Mouse (Mus musculus) limb, embryonic 14.5 days (tissue): ENCODE data around the gene Lrrc40. TPM values are rescaled to one million over a fixed set of nuclear protein-coding genes. Genes with fewer than 3 reads are reported as not detected.

Experiments used
- ATAC-seq: fragments of 200-750 bp; cut with Nextera tagmentation; 2 replicates; pipeline ENCODE4 v1.8.0; 2017; ENCODE audit warnings: low read depth, moderate number of reproducible peaks, moderate TSS enrichment; ENCODE audit not compliant: low FRiP score
- DNase-seq: peaks from one replicate; pipeline ENCODE4 v3.0.0-alpha.2; 2015; ENCODE audit warnings: low spot score
- H3K27ac ChIP-seq: fragments of 300-500 bp; sonication (generic); replicated peaks from 2 replicates; pipeline ENCODE4 v1.5.1; 2014; ENCODE audit warnings: low read depth, mild to moderate bottlenecking, low read length, moderate library complexity, mixed read lengths
- H3K27me3 ChIP-seq: fragments of 300-500 bp; sonication (generic); 2 replicates; pipeline ENCODE4 v1.6.1; 2014; ENCODE audit warnings: low read length, mixed read lengths; ENCODE audit not compliant: control insufficient read depth, insufficient read depth
- H3K36me3 ChIP-seq: fragments of 300-500 bp; sonication (generic); 2 replicates; pipeline ENCODE4 v1.6.1; 2014; ENCODE audit warnings: mild to moderate bottlenecking, low read length, moderate library complexity, mixed read lengths; ENCODE audit not compliant: control insufficient read depth, insufficient read depth
- H3K4me1 ChIP-seq: fragments of 300-500 bp; sonication (generic); 2 replicates; pipeline ENCODE4 v1.6.1; 2014; ENCODE audit warnings: antibody characterized with exemption, low read length, mixed read lengths; ENCODE audit not compliant: control insufficient read depth, insufficient read depth
- H3K4me2 ChIP-seq: fragments of 300-500 bp; sonication (generic); replicated peaks from 2 replicates; pipeline ENCODE4 v1.6.1; 2014; ENCODE audit warnings: low read depth, mild to moderate bottlenecking, low read length, moderate library complexity; ENCODE audit not compliant: severe bottlenecking
- H3K4me3 ChIP-seq: fragments of 300-500 bp; sonication (generic); replicated peaks from 2 replicates; pipeline ENCODE4 v1.5.1; 2014; ENCODE audit warnings: low read length
- H3K9ac ChIP-seq: fragments of 300-500 bp; sonication (generic); 2 replicates; pipeline ENCODE4 v1.6.1; 2014; ENCODE audit warnings: mild to moderate bottlenecking, low read depth, low read length, moderate library complexity; ENCODE audit not compliant: severe bottlenecking
- H3K9me3 ChIP-seq: fragments of 300-500 bp; sonication (generic); 2 replicates; pipeline ENCODE4 v1.6.1; 2016; ENCODE audit warnings: low read length; ENCODE audit not compliant: control insufficient read depth
- POLR2A ChIP-seq: fragments of 200-500 bp; IDR thresholded peaks from 2 replicates; pipeline ENCODE4 v1.8.0; 2012; ENCODE audit warnings: inconsistent platforms, mild to moderate bottlenecking, moderate library complexity, borderline replicate concordance; ENCODE audit not compliant: insufficient read depth, insufficient read length; ENCODE audit errors: extremely low read depth
- WGBS: fragments of 180-500 bp; shearing (Covaris S2); extraction: QIAGEN DNeasy Blood & Tissue Kit; methylation state at CpG from one replicate; pipeline ENCODE4 v1.1.7; 2014; 5-methylcytosine and 5-hydroxymethylcytosine counted together
- polyA plus RNA-seq, 2 experiments: library from polyadenylated mRNA; depleted of rRNA in 1 of 2; stranded (reverse) in 1 of 2; unstranded in 1 of 2; fragments of >200 nt; fragmentation: Nextera tagmentation in 1 of 2; extraction: Ambion mirVana in 1 of 2; gene quantifications; 2 replicates each; pipeline versions ENCODE4 v1.2.1 to v1.2.3; 2012 to 2014

Gene Lrrc40
- polyA plus RNA-seq, 2 experiments: 29.4 to 44.6 TPM

DNA sequence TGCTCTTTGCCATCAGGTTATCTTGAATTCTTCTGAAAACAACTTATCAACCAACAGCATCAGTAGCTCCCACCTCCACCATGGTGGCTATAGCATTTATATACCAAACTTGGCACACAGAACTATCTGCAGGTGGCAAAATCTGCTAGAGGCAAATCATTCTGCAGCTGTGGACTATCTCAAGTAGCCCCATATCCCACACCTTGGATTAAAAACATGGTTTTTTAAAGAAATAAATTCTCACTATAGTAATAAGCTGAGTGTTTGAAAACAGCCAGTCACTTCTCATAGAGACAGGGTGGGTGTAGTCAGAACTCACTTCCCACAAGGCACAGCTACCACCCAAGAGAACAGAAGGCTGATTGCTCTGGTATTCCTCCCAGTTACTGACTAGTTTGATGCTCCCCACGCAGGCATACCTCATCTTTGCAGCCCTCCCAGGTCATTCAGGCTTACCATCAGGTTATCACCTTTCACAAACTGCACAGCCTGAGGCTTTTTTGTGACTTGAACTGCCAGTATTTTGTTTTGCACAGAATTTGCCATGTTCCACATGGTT lies 26.6 kb upstream of the Lrrc40 start:
- H3K36me3 ChIP-seq: peaks cover 69% of the 10 kb centered on the region
- DNase-seq: no peak
- 58% methylated on average over 1 of the region's 1 CpGs for WGBS

DNA sequence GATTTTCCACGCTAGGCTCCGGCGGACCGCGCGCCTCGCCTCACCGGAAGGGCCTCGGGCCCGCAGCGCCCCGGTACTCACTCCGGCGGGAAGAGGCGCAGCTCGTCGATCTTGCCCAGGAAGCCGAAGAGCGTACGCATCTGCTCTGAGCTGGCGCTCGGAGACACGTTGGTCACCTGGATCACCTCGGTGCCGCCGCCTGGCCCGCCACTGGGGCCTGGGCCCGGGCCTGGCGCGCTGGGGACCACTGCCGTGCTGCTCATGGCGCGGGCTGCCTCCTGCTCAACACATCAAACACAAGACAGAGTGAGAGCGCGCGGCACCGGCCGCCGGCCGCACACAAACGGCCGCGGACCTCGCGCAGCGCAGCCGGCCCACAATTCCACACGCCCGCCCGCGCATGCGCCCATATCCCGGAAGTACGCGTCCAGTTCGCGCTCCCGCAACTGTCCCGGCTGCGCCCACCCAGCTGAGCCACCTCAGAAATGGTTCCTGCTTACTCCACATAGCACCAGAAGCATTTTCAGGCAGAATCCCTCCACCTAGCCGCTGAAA lies 5.0 kb upstream of the Lrrc40 start:
- Histone ChIP-seq H3K4me2 (peak overlapping the region; percentile 80), H3K4me1 (peaks cover 18% of the 10 kb centered on the region), H3K4me3 (peak overlapping the region; percentile 93), H3K27me3 (no peaks in the 10 kb centered on the region), H3K27ac (peak overlapping the region; percentile 98), H3K9ac (peak overlapping the region; percentile 98), H3K9me3 (no peaks in the 10 kb centered on the region), H3K36me3 (peaks cover 12% of the 10 kb centered on the region)
- TF ChIP-seq POLR2A: peak; percentile 78; the same call in 1 of the 2 replicates
- under 1% methylated on average over 52 of the region's 61 CpGs for WGBS
- DNase-seq (peak; percentile 90), ATAC-seq (peak; percentile 90)

More for the DNA sequence above, 26.6 kb upstream of the Lrrc40 start:
- Histone ChIP-seq H3K9me3 (no peaks in the 10 kb centered on the region), H3K4me1 (no peaks in the 10 kb centered on the region), H3K4me2 (no peak overlapping the region), H3K27ac (no peak overlapping the region), H3K27me3 (no peaks in the 10 kb centered on the region), H3K4me3 (no peak overlapping the region), H3K9ac (no peak overlapping the region)
- ATAC-seq: no peak
- TF ChIP-seq POLR2A: no peak

DNA sequence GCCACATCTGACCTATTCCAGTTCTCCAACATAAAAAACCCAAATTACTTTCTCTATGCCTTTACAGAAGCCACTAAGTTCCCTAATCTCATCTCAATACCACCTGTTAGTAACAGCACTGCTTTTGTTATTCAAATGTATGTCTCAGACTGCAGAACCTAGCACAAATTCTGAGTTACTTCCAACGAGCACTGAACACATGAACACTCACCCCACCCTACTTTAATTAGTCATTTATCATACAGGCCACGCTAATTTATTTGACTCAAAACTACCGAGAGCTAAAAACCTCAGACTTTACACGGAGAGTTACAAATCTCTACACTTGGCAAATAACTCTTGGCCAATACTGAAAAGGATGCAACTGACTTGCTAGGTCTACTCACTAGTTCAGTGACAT lies 4.4 kb upstream of the Lrrc40 start:
- no peaks in the 10 kb centered on the region for H3K27me3 ChIP-seq
- TF ChIP-seq POLR2A: no peak
- peak overlapping the region; percentile 93 for H3K4me3 ChIP-seq
- H3K4me2 ChIP-seq: peak overlapping the region; percentile 80
- H3K4me1 ChIP-seq: peaks cover 18% of the 10 kb centered on the region
- no peak for DNase-seq
- 3% methylated on average over 4 of the region's 4 CpGs for WGBS
- H3K9me3 ChIP-seq: no peaks in the 10 kb centered on the region
- peak overlapping the region; percentile 98 for H3K9ac ChIP-seq
- H3K27ac ChIP-seq: peak overlapping the region; percentile 98
- ATAC-seq: no peak
- H3K36me3 ChIP-seq: peaks cover 5% of the 10 kb centered on the region; the same call in 1 of the 2 replicates

DNA sequence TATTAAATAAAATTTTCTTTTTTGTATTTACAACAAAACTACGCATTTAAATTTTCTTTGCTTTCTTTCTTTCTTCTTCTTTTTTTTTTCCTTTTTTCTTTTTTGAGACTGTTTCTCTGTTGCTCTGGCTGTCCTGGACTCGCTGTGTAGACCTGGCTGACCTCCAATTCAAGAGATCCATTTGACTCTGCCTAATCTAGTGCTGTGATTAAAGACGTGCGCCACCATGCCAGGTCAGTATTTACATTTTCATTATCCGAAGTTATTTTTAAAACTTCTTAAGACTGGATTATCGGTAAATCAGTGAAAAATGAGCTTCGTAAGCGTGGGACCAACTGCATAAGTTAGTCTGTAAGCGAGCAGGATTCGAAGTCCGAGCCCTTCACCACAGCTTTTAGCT lies 596 bp upstream of the Lrrc40 start:
- Histone ChIP-seq H3K9ac (peak overlapping the region; percentile 94), H3K4me3 (peak overlapping the region; percentile 77), H3K4me2 (peak overlapping the region; percentile 72), H3K9me3 (no peaks in the 10 kb centered on the region), H3K4me1 (peaks cover 15% of the 10 kb centered on the region), H3K27ac (peak overlapping the region; percentile 83), H3K36me3 (no peaks in the 10 kb centered on the region), H3K27me3 (no peaks in the 10 kb centered on the region)
- 2% methylated on average over 11 of the region's 11 CpGs for WGBS
- ATAC-seq (no peak), DNase-seq (no peak)
- TF ChIP-seq POLR2A: no peak

DNA sequence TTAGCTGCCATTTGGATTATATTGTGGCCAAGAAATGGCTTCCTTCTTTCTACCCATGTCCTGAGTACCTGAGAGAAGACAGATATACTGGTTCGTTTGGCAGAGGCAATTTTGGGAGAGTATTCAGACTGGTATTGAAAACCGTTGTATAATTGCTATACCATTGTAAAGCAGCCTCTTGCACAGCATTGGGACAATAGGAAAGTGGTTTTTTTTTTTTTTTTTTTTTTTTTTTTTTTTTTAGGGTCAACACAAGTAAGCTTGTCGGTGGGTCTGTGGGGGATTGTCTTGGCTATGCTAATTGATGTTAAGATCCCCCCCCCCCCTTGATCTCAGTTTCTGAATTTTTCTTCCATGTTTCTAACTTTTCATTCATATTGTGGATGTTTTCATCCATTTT lies 1.6 kb downstream of the Lrrc40 start:
- H3K4me1 ChIP-seq: peaks cover 12% of the 10 kb centered on the region
- no peak overlapping the region for H3K4me2 ChIP-seq
- no peaks in the 10 kb centered on the region for H3K9me3 ChIP-seq
- H3K27me3 ChIP-seq: no peaks in the 10 kb centered on the region
- H3K36me3 ChIP-seq: no peaks in the 10 kb centered on the region
- 89% methylated on average over 3 of the region's 3 CpGs for WGBS
- no peak overlapping the region for H3K9ac ChIP-seq
- no peak for TF ChIP-seq POLR2A
- no peak overlapping the region for H3K4me3 ChIP-seq
- ATAC-seq: no peak
- no peak overlapping the region for H3K27ac ChIP-seq
- no peak for DNase-seq

DNA sequence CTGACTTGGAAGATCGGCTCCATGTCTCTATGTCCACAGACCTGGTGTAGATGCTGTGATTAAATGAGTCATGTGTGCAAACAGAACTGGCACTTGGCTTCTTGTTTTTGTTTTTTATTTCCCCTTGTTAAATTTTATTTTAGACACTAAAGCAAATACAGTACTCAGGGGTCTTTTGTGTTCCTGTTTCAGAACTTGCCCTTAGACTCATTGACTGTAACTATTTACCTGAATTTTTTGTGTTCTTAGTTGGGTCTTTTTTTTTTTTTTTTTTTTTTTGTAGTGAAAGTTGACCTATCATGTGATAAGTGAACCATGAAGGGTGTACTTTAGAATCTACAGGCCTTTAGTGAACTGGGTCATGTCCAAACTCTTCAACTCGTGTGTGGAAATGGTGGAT lies 4.3 kb downstream of the Lrrc40 start:
- 0 out of 2 replicates have a peak, but pooled peaks cover 4% of the 10 kb centered on the region for H3K36me3 ChIP-seq
- H3K27me3 ChIP-seq: no peaks in the 10 kb centered on the region
- H3K9ac ChIP-seq: no peak overlapping the region
- H3K4me1 ChIP-seq: no peaks in the 10 kb centered on the region; the same call in 1 of the 2 replicates
- no peak for ATAC-seq
- no peak overlapping the region for H3K4me2 ChIP-seq
- no peak overlapping the region for H3K4me3 ChIP-seq
- TF ChIP-seq POLR2A: no peak
- WGBS: 91% methylated on average over 2 of the region's 2 CpGs
- H3K27ac ChIP-seq: no peak overlapping the region
- H3K9me3 ChIP-seq: no peaks in the 10 kb centered on the region
- DNase-seq: no peak
